Mouse (Mus musculus) liver, postnatal 0 days (tissue): Measurements from ENCODE around the gene Aicda.

Experiments used
- CTCF ChIP-seq: sonication (generic); IDR thresholded peaks from 2 replicates; pipeline ENCODE4 v1.5.1; 2016; ENCODE audit warnings: antibody characterized with exemption, low read depth
- EP300 ChIP-seq: IDR thresholded peaks from 2 replicates; pipeline ENCODE4 v1.6.1; 2016; ENCODE audit warnings: antibody characterized with exemption, low read depth, mild to moderate bottlenecking

- peak; percentile 81 for TF ChIP-seq CTCF
- no peak for TF ChIP-seq EP300
Observed at GRCm38 (mm10) chr6:122556959-122557561, 3.5 kb downstream of the Aicda start.
